Mouse (Mus musculus): ENCODE results near the gene Npdc1. TPM values are rescaled to one million over a fixed set of nuclear protein-coding genes. Genes with fewer than 3 reads are reported as not detected.

Npdc1 gene
- polyA plus RNA-seq (2014; fragmentation: Illumina TruSeq; extraction: RNeasy Lipid Tissue Mini Kit (QIAGEN cat#74804)), result 15.0 TPM

DNA sequence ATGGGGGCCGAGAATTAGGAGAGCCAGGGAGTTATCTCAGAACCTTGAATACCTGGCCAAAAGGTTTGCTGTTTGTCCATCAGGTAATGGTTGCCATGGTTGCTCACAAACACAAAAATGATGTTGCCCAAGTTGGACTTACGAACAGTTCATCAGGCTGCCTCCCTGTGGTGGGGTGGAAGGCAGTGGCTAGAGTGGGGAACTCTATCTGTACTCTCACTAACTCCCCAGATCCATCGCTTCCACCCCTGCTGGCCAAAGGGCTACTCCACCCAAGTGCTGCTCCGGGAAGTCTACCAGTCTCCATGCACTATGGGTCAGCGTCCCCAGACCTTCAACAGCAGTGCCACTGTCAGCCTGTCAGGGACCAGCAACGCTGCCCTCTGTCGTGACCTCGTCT lies at the start of gene Npdc1:
Gene Npdc1 (plus strand): TSS at position 301 of the 400 bp plus-strand sequence.

DNA sequence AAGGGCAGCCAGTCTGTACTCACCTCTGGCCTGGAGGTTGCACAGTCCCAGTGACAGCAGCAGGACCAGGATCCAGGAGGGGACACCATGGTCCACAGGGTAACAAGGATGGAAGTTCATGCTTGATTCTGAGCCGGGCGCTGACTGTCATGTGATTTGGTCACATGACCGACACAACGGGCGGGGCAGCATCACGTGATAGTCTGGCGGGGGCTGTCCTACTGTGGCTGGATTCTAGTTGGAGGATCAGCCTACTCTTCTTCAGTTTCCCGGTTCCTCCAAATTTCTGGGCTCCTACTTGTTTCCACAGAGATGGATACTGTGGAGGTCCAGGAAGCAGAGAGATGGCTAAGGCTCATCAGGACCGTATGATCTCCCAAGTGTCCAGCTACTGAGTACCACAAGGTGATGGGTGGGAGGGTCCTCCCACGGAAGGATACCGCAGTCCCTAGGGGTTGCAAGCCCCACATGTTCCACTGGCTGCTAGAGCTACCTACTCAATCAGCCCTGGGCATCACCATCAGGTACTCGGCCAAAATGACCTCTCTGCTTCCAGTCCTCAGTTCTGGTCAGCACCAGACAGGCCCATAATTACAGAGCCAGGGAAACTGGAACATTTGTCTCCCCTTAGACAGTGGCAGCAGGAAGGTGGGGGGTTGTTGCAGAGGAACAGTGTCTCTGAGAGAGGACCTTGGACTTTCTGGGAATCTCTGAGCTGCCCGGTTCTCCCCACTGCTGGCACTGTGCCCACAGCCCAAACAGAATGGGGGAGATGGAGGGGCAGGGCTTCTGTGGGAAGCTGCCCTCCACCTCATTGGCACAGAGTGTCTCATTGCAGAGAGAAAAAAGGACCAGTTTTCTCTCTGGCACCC lies 42.7 kb upstream of the Npdc1 start, which contains the start of gene Dpp7:
Gene Dpp7 (minus strand): TSS at position 152 of the 872 bp plus-strand sequence.

DNA sequence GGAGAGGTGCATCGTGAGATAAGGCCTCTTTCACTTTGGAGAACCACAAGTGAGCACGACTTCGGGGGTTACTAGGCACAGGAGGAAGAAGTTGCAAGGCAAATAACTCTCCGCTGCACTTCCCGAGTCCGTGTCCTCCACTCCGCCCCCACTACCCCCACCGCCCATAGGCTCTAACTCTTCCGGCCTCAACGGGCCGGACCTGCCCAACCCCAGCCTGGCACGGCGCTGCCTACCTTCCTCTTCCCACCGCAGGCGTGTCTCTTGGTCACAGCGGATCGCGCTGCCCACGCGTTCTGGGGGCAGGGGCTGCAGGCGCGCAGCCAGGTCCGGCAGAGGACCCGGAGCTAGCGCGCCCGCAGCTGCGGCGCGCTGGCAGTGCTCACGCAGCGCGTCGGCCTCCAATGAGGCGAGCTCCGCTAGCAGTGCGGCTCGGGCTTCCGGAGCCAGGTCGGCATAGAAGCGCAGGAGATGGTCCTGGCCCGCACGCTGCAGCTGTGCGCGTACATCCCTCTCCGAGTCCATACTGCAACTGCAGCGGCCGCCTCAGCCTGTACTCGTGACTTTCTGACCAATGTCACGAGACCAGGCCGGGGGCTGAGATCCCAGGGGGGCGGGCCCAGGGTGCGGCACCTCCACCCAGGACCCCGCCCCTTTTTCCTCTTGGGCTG lies 33.9 kb upstream of the Npdc1 start, which contains the start of gene Uap1l1:
Gene Uap1l1 (minus strand): TSS at position 592 of the 671 bp plus-strand sequence.

DNA sequence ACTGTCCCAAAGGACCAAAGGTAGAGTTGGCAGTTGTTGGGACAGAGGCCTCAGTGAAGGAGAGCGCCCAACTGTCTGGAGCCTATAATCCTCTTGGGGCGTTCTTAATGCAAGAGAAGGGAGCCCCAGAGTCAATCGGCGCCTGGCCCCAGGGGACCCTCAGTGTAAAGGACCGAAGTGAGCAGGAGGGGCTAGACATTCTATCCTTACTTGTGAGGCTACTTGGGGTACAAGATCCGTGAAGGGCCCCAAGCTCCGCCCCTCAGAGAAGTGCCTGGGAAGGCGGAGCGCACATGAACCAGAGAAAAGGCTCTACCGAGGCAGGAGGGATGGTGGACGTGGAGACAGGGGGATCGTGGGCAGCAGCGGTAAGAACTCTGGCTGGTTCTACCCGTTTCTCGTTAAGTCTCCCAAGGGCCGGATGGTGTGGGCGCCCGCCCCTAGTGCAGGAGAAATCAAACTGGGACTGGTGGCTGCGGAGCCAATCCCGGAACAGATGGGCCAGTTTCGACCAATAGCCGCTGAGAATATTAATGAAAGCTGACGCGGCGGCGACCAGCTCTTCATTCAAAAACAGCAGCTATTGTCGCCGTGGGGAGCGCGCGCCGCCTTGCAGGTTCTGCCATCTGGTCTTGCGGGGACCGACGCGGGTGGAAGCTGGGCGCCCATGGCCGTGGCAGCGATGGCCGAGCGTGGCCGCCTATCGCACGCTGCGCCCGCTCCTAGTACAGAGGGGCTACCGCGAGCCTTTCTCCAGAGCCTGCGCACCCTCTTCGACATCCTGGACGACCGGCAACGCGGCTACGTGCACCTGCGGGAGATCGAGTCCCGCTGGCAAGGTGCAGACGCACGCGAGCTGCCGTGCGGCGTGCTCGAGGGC lies 27.1 kb upstream of the Npdc1 start, which contains the start of gene Sapcd2:
Gene Sapcd2 (plus strand): TSS at position 558 of the 880 bp plus-strand sequence.

DNA sequence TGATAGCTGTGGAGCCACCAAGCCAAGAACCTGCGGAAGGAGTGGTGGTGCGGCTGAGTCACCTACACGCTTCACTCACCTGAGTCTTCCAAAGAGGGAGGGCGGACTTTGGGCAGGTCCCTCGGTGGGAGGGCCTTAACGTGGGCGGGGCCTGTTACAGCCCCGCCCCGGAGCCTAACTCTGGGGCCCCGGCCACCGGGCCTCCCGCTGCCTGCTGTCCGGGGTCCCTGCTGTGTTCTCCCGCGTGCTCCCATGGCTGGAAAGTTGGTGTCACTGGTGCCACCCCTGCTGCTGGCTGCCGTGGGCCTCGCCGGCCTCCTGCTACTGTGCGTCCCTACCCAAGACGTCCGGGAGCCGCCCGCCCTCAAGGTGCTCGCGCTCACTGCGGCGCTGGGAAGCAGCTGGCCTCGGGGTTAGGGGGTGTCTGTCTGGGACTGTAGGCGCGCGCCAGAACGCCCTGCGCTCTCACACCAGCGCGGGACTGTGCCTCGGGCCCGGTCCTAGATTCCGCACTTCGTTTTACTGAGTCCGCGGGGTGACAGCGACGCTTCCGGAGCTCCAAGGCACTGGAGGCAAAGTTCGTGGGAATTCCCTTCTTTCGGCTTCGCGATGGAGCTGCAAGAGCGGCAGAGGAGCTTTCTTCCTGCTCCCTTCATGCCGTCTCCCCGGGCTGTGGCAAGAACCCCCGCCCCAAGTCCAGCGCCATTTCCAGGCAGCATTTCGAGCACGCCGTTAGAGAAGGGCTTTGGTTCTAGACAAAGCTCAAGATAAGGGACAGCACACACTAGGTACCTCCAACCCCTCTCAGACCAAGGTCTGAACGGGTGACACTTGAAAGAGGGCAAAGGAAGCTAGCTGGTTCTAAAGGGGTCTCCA lies 3.2 kb upstream of the Npdc1 start, which contains the start of gene Entpd2:
Gene Entpd2 (plus strand): TSS at position 154 of the 876 bp plus-strand sequence.

DNA sequence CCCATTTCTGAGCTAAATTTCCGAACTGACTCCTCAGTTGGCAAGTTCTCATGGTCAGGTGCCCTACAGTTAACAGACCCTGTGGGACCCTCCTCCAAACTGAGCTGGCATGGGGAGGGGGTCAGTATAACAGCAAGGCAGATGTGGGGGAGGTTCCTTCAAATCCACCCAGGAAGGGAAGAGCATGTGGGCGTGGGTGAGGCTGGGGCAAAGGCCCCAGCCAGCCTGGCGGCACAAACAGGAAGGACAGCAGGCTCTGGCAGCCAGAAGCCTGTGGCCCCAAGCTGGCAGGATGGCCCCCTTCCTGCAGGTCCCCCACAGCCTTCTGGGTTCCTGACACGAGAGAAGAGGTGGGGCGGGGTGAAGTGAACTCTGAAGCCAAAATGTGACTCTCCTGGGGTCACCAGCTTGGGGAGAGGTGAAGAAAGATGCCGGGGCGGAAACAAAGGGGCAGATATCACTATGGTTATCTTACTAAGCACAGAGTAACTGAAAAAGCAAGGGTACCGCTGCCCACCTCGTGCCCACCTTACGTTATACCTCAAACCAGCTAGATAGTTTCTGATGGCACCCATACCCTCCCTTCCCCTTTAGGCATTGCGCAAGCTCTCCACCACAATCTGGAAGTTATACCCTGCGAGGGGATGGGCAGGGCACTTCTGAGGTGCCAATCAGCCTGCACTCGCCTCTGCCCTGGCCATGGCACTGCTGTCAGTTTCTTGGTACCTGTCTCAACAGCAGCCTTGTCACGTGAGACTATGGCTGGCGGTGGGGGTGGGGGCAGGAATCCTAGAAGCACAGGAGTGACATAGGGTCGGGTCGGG lies 23.6 kb downstream of the Npdc1 start, which contains the start of gene Fut7:
Gene Fut7 (plus strand): TSS at position 681 of the 824 bp plus-strand sequence.

DNA sequence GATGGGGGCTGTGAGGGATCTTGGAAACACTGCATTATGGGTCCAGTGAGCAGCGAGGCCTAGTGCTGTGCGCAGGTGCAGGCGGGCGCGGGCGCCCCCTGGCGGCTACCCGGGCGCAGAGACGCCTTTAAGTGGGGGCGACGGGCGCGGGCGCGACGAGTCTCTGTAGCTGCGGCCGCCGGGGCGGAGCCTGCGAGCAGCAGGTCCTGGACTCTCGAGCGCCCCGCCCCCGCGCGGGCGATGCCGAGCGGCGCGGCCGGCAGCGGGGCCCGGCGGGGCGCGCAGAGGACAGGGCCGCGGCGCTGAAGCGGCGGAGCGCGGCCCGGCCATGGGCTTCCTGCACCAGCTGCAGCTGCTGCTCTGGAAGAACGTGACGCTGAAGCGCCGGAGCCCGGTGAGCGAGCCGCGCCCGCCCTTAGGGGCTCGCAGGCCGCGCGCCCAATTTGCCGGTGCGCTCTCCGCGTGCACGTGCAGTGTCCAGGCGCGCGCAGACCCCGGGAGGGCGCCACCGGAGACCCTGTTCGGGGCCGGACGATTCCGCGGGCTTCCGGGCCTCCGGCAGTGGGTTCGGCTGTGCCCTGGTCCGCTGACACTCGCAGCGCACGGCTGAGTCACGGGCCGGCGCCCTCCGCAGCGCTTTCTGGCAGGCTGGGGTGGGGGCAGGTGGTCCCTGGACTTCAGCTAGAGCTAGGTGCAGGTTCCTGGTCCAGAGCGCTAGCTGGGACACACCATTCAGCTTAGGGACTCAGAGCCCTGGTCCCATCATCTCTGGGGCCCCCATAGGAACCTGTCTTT lies 29.5 kb downstream of the Npdc1 start, which contains the start of gene Abca2:
Gene Abca2 (plus strand): TSS at position 262 of the 795 bp plus-strand sequence.

DNA sequence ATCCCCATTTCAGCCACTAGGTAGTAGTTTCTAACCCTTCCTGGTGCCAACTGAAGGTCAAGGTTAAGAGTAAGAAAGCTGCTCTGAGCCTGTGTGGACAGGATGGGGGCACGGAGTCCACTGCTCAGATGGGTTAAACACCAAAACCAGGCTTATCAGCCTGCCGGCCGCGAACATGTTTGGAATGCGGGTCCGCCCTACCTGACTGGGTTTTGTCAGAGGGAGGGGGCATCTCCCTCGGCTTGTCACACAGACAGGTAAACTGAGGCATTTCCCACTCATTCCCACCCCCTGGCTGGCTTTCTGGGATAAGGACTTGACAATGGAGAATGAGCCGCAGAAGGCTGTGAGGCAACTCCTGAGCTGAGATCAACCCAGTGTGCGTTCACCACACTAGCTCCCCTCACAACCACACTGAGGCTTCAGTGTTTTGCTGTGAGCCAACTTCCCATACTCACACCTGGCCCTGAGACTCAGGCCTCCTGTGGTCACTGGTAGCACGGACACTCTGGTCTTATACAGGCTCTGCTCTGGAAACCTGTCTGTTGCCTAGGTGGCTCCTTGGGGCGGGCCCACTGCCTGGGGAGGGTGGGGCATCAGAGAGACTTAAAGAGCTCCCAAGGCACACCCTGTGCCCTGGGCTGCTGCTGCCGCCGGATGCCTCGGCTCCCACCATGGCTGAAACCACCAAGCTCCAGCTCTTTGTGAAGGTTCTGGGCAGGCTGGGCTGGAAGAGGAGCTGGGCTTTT lies 57.2 kb downstream of the Npdc1 start, which contains the start of gene Clic3:
Gene Clic3 (plus strand): TSS at position 634 of the 749 bp plus-strand sequence.

Other genes with a start within 250 kb of the Npdc1 start
- 4.8 TPM for gene Nrarp, start 218.6 kb upstream of the Npdc1 start, polyA plus RNA-seq (2014; fragmentation: Illumina TruSeq; extraction: RNeasy Lipid Tissue Mini Kit (QIAGEN cat#74804))
- gene Tor4a, start 202.5 kb upstream of the Npdc1 start, polyA plus RNA-seq (2014; fragmentation: Illumina TruSeq; extraction: RNeasy Lipid Tissue Mini Kit (QIAGEN cat#74804)), result 2.8 TPM
- gene Nelfb, start 187.9 kb upstream of the Npdc1 start, polyA plus RNA-seq (2014; fragmentation: Illumina TruSeq; extraction: RNeasy Lipid Tissue Mini Kit (QIAGEN cat#74804)), result 4.4 TPM
- gene Stpg3, start 184.7 kb upstream of the Npdc1 start, polyA plus RNA-seq (2014; fragmentation: Illumina TruSeq; extraction: RNeasy Lipid Tissue Mini Kit (QIAGEN cat#74804)), result not detected
- not detected for gene Fam166a, start 180.6 kb upstream of the Npdc1 start, polyA plus RNA-seq (2014; fragmentation: Illumina TruSeq; extraction: RNeasy Lipid Tissue Mini Kit (QIAGEN cat#74804))
- 43.8 TPM for gene Tubb4b, start 174.6 kb upstream of the Npdc1 start, polyA plus RNA-seq (2014; fragmentation: Illumina TruSeq; extraction: RNeasy Lipid Tissue Mini Kit (QIAGEN cat#74804))
- not detected for gene Slc34a3, start 165.0 kb upstream of the Npdc1 start, polyA plus RNA-seq (2014; fragmentation: Illumina TruSeq; extraction: RNeasy Lipid Tissue Mini Kit (QIAGEN cat#74804))
- gene Rnf224, start 162.6 kb upstream of the Npdc1 start, polyA plus RNA-seq (2014; fragmentation: Illumina TruSeq; extraction: RNeasy Lipid Tissue Mini Kit (QIAGEN cat#74804)), result not detected
- not detected for gene Rnf208, start 157.1 kb upstream of the Npdc1 start, polyA plus RNA-seq (2014; fragmentation: Illumina TruSeq; extraction: RNeasy Lipid Tissue Mini Kit (QIAGEN cat#74804))
- not detected for gene Cysrt1, start 156.9 kb upstream of the Npdc1 start, polyA plus RNA-seq (2014; fragmentation: Illumina TruSeq; extraction: RNeasy Lipid Tissue Mini Kit (QIAGEN cat#74804))
- 0.83 TPM for gene AL732309.1, start 152.5 kb upstream of the Npdc1 start, polyA plus RNA-seq (2014; fragmentation: Illumina TruSeq; extraction: RNeasy Lipid Tissue Mini Kit (QIAGEN cat#74804))
- gene Tmem203, start 143.9 kb upstream of the Npdc1 start, polyA plus RNA-seq (2014; fragmentation: Illumina TruSeq; extraction: RNeasy Lipid Tissue Mini Kit (QIAGEN cat#74804)), result not detected
- gene Tprn, start 136.7 kb upstream of the Npdc1 start, polyA plus RNA-seq (2014; fragmentation: Illumina TruSeq; extraction: RNeasy Lipid Tissue Mini Kit (QIAGEN cat#74804)), result 0.31 TPM
- 0.80 TPM for gene Ssna1, start 126.9 kb upstream of the Npdc1 start, polyA plus RNA-seq (2014; fragmentation: Illumina TruSeq; extraction: RNeasy Lipid Tissue Mini Kit (QIAGEN cat#74804))
- 7.8 TPM for gene Anapc2, start 126.9 kb upstream of the Npdc1 start, polyA plus RNA-seq (2014; fragmentation: Illumina TruSeq; extraction: RNeasy Lipid Tissue Mini Kit (QIAGEN cat#74804))
- not detected for gene Tmem210, start 111.2 kb upstream of the Npdc1 start, polyA plus RNA-seq (2014; fragmentation: Illumina TruSeq; extraction: RNeasy Lipid Tissue Mini Kit (QIAGEN cat#74804))
- gene Lrrc26, start 109.4 kb upstream of the Npdc1 start, polyA plus RNA-seq (2014; fragmentation: Illumina TruSeq; extraction: RNeasy Lipid Tissue Mini Kit (QIAGEN cat#74804)), result not detected
- not detected for gene Grin1, start 80.2 kb upstream of the Npdc1 start, polyA plus RNA-seq (2014; fragmentation: Illumina TruSeq; extraction: RNeasy Lipid Tissue Mini Kit (QIAGEN cat#74804))
- 19.7 TPM for gene Man1b1, start 67.0 kb upstream of the Npdc1 start, polyA plus RNA-seq (2014; fragmentation: Illumina TruSeq; extraction: RNeasy Lipid Tissue Mini Kit (QIAGEN cat#74804))
- gene Dpp7, start 43.0 kb upstream of the Npdc1 start, polyA plus RNA-seq (2014; fragmentation: Illumina TruSeq; extraction: RNeasy Lipid Tissue Mini Kit (QIAGEN cat#74804)), result 6.6 TPM
- gene Uap1l1, start 33.7 kb upstream of the Npdc1 start, polyA plus RNA-seq (2014; fragmentation: Illumina TruSeq; extraction: RNeasy Lipid Tissue Mini Kit (QIAGEN cat#74804)), result 0.60 TPM
- gene Sapcd2, start 27.0 kb upstream of the Npdc1 start, polyA plus RNA-seq (2014; fragmentation: Illumina TruSeq; extraction: RNeasy Lipid Tissue Mini Kit (QIAGEN cat#74804)), result 0.17 TPM
- gene Entpd2, start 3.5 kb upstream of the Npdc1 start, polyA plus RNA-seq (2014; fragmentation: Illumina TruSeq; extraction: RNeasy Lipid Tissue Mini Kit (QIAGEN cat#74804)), result 0.34 TPM
- not detected for gene Fut7, start 23.9 kb downstream of the Npdc1 start, polyA plus RNA-seq (2014; fragmentation: Illumina TruSeq; extraction: RNeasy Lipid Tissue Mini Kit (QIAGEN cat#74804))
- 0.77 TPM for gene Abca2, start 29.4 kb downstream of the Npdc1 start, polyA plus RNA-seq (2014; fragmentation: Illumina TruSeq; extraction: RNeasy Lipid Tissue Mini Kit (QIAGEN cat#74804))
- not detected for gene Clic3, start 57.5 kb downstream of the Npdc1 start, polyA plus RNA-seq (2014; fragmentation: Illumina TruSeq; extraction: RNeasy Lipid Tissue Mini Kit (QIAGEN cat#74804))
- 2.4 TPM for gene Paxx, start 61.7 kb downstream of the Npdc1 start, polyA plus RNA-seq (2014; fragmentation: Illumina TruSeq; extraction: RNeasy Lipid Tissue Mini Kit (QIAGEN cat#74804))
- not detected for gene Ptgds, start 70.7 kb downstream of the Npdc1 start, polyA plus RNA-seq (2014; fragmentation: Illumina TruSeq; extraction: RNeasy Lipid Tissue Mini Kit (QIAGEN cat#74804))
- gene Lcn12, start 94.6 kb downstream of the Npdc1 start, polyA plus RNA-seq (2014; fragmentation: Illumina TruSeq; extraction: RNeasy Lipid Tissue Mini Kit (QIAGEN cat#74804)), result not detected
- 0.37 TPM for gene Fbxw5, start 101.4 kb downstream of the Npdc1 start, polyA plus RNA-seq (2014; fragmentation: Illumina TruSeq; extraction: RNeasy Lipid Tissue Mini Kit (QIAGEN cat#74804))
- not detected for gene C8g, start 102.4 kb downstream of the Npdc1 start, polyA plus RNA-seq (2014; fragmentation: Illumina TruSeq; extraction: RNeasy Lipid Tissue Mini Kit (QIAGEN cat#74804))
- 0.66 TPM for gene Traf2, start 147.6 kb downstream of the Npdc1 start, polyA plus RNA-seq (2014; fragmentation: Illumina TruSeq; extraction: RNeasy Lipid Tissue Mini Kit (QIAGEN cat#74804))
- gene Edf1, start 158.5 kb downstream of the Npdc1 start, polyA plus RNA-seq (2014; fragmentation: Illumina TruSeq; extraction: RNeasy Lipid Tissue Mini Kit (QIAGEN cat#74804)), result 2.4 TPM
- gene Mamdc4, start 175.5 kb downstream of the Npdc1 start, polyA plus RNA-seq (2014; fragmentation: Illumina TruSeq; extraction: RNeasy Lipid Tissue Mini Kit (QIAGEN cat#74804)), result not detected
- 1.1 TPM for gene Phpt1, start 175.9 kb downstream of the Npdc1 start, polyA plus RNA-seq (2014; fragmentation: Illumina TruSeq; extraction: RNeasy Lipid Tissue Mini Kit (QIAGEN cat#74804))
- not detected for gene Ajm1, start 182.4 kb downstream of the Npdc1 start, polyA plus RNA-seq (2014; fragmentation: Illumina TruSeq; extraction: RNeasy Lipid Tissue Mini Kit (QIAGEN cat#74804))
- 65.4 TPM for gene Rabl6, start 209.2 kb downstream of the Npdc1 start, polyA plus RNA-seq (2014; fragmentation: Illumina TruSeq; extraction: RNeasy Lipid Tissue Mini Kit (QIAGEN cat#74804))
- gene Ccdc183, start 218.3 kb downstream of the Npdc1 start, polyA plus RNA-seq (2014; fragmentation: Illumina TruSeq; extraction: RNeasy Lipid Tissue Mini Kit (QIAGEN cat#74804)), result not detected
- gene Tmem141, start 222.7 kb downstream of the Npdc1 start, polyA plus RNA-seq (2014; fragmentation: Illumina TruSeq; extraction: RNeasy Lipid Tissue Mini Kit (QIAGEN cat#74804)), result 1.2 TPM
- gene Fcna, start 228.7 kb downstream of the Npdc1 start, polyA plus RNA-seq (2014; fragmentation: Illumina TruSeq; extraction: RNeasy Lipid Tissue Mini Kit (QIAGEN cat#74804)), result 0.66 TPM